Mouse (Mus musculus): ENCODE results near the gene Pkdrej.
"Not testable (repeated sequence)": the region's sequence is repeated elsewhere in the genome, so short reads cannot be mapped to it uniquely, and the experiment has no call there.

Gene Pkdrej

GRCm38 (mm10) chr15:85821203-85822010 lies at the start of gene Pkdrej:
TSS of gene Pkdrej (minus strand) at chr15:85821734.
- no peak for DNase-seq (ENCODE audit: low read depth)

- DNase-seq (ENCODE audit: low read depth), result peak; percentile 28
Measured at GRCm38 (mm10) chr15:85867696-85868095, 46.2 kb upstream of the Pkdrej start.

GRCm38 (mm10) chr15:85865913-85866312 lies 44.4 kb upstream of the Pkdrej start:
- DNase-seq (ENCODE audit: low read depth), result not testable (repeated sequence)

- peak; percentile 92 for DNase-seq (ENCODE audit: low read depth)
Measured at GRCm38 (mm10) chr15:85859490-85860031, 38.0 kb upstream of the Pkdrej start, which contains the start of gene Gtse1. TSS of gene Gtse1 (plus strand) at chr15:85859745.

- DNase-seq (ENCODE audit: low read depth), result no peak
Measured at GRCm38 (mm10) chr15:85858980-85859489, 37.5 kb upstream of the Pkdrej start.

- no peak for DNase-seq (ENCODE audit: low read depth)
Measured at GRCm38 (mm10) chr15:85851656-85852392, 30.3 kb upstream of the Pkdrej start.

- no peak for DNase-seq (ENCODE audit: low read depth)
Measured at GRCm38 (mm10) chr15:85845071-85845470, 23.5 kb upstream of the Pkdrej start.

GRCm38 (mm10) chr15:85841796-85842360 lies 20.3 kb upstream of the Pkdrej start:
- DNase-seq (ENCODE audit: low read depth), result no peak

- no peak for DNase-seq (ENCODE audit: low read depth)
Measured at GRCm38 (mm10) chr15:85840983-85841382, 19.4 kb upstream of the Pkdrej start.

GRCm38 (mm10) chr15:85836887-85837286 lies 15.4 kb upstream of the Pkdrej start:
- no peak for DNase-seq (ENCODE audit: low read depth)

GRCm38 (mm10) chr15:85835335-85835734 lies 13.8 kb upstream of the Pkdrej start:
- no peak for DNase-seq (ENCODE audit: low read depth)

- no peak for DNase-seq (ENCODE audit: low read depth)
Measured at GRCm38 (mm10) chr15:85832599-85832998, 11.1 kb upstream of the Pkdrej start.

- DNase-seq (ENCODE audit: low read depth), result peak; percentile 45
Measured at GRCm38 (mm10) chr15:85831954-85832590, 10.5 kb upstream of the Pkdrej start, which contains the start of gene Ttc38. TSS of gene Ttc38 (plus strand) at chr15:85832306.

- no peak for DNase-seq (ENCODE audit: low read depth)
Measured at GRCm38 (mm10) chr15:85829470-85829869, 7.9 kb upstream of the Pkdrej start.

GRCm38 (mm10) chr15:85828071-85828470 lies 6.5 kb upstream of the Pkdrej start:
- DNase-seq (ENCODE audit: low read depth), result no peak

GRCm38 (mm10) chr15:85826676-85827075 lies 5.1 kb upstream of the Pkdrej start:
- no peak for DNase-seq (ENCODE audit: low read depth)

GRCm38 (mm10) chr15:85822011-85822359 lies 451 bp upstream of the Pkdrej start:
- no peak for DNase-seq (ENCODE audit: low read depth)

- no peak for DNase-seq (ENCODE audit: low read depth)
Measured at GRCm38 (mm10) chr15:85813428-85813827, 8.1 kb downstream of the Pkdrej start.

- peak; percentile 95 for DNase-seq (ENCODE audit: low read depth)
Measured at GRCm38 (mm10) chr15:85811535-85812277, 9.8 kb downstream of the Pkdrej start, which contains the start of gene Cdpf1. TSS of gene Cdpf1 (minus strand) at chr15:85811697.

- peak; percentile 22 for DNase-seq (ENCODE audit: low read depth)
Measured at GRCm38 (mm10) chr15:85810806-85811521, 10.6 kb downstream of the Pkdrej start.
